Mouse (Mus musculus) kidney, embryonic 15.5 days (tissue): ENCODE measurements around the gene Clspn. TPM values are rescaled to one million over a fixed set of nuclear protein-coding genes. Genes with fewer than 3 reads are reported as not detected.

Experiments
- ATAC-seq: fragments of 200-750 bp; cut with Nextera tagmentation; replicated peaks from 2 replicates; pipeline ENCODE4 v1.8.0; 2017; ENCODE audit warnings: moderate TSS enrichment; ENCODE audit not compliant: low FRiP score
- H3K27ac ChIP-seq: fragments of 300-500 bp; sonication (generic); 2 replicates; pipeline ENCODE4 v1.5.1; 2015; ENCODE audit warnings: mild to moderate bottlenecking, inconsistent platforms
- H3K27me3 ChIP-seq: fragments of 300-500 bp; sonication (generic); 2 replicates; pipeline ENCODE4 v1.6.1; 2015; ENCODE audit warnings: inconsistent platforms
- H3K36me3 ChIP-seq: fragments of 300-500 bp; sonication (generic); 2 replicates; pipeline ENCODE4 v1.6.1; 2015; ENCODE audit warnings: inconsistent platforms
- H3K4me1 ChIP-seq: fragments of 300-500 bp; sonication (generic); 2 replicates; pipeline ENCODE4 v1.6.1; 2015; ENCODE audit warnings: inconsistent platforms
- H3K4me2 ChIP-seq: fragments of 300-500 bp; sonication (generic); 2 replicates; pipeline ENCODE4 v1.6.1; 2015; ENCODE audit warnings: moderate library complexity, mild to moderate bottlenecking, inconsistent platforms
- H3K4me3 ChIP-seq: fragments of 300-500 bp; sonication (generic); replicated peaks from 2 replicates; pipeline ENCODE4 v1.5.1; 2015; ENCODE audit warnings: mild to moderate bottlenecking, inconsistent platforms
- H3K9ac ChIP-seq: fragments of 300-500 bp; sonication (generic); 2 replicates; pipeline ENCODE4 v1.6.1; 2015; ENCODE audit warnings: mild to moderate bottlenecking, inconsistent platforms
- H3K9me3 ChIP-seq: fragments of 300-500 bp; sonication (generic); replicated peaks from 2 replicates; pipeline ENCODE4 v1.6.1; 2016; ENCODE audit warnings: inconsistent platforms
- WGBS: fragments of 180-500 bp; shearing (Covaris S2); methylation state at CpG from one replicate; pipeline ENCODE4 v1.1.7; 2015; ENCODE audit warnings: mixed read lengths; 5-methylcytosine and 5-hydroxymethylcytosine counted together
- polyA plus RNA-seq: library from polyadenylated mRNA; unstranded; fragments of >200 nt; fragmentation: Nextera tagmentation; extraction: Ambion mirVana; gene quantifications from 2 replicates; pipeline ENCODE4 v1.2.1, GENCODE M21; 2015

The Clspn gene
- polyA plus RNA-seq, 1 experiment from 2014 or later: 39.2 TPM

DNA sequence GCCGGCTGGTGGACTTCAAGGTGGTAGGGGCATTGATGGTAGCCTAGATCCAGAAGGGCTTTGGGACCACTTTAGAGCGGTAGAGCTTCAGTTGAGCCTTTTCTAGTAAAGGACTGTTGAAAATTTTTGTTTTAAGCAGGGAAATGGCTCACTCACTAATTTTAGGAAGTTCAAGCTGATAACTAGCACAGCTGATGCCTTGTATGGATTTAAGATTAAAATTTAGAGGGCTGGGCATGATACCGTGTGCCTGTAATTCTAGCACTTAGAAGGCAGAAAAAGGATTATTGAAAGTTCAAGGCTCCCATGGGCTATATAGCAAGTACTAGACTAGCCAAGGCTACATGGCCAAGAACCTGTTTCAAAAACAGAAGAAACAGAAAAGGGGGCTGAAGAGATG lies 13.0 kb downstream of the Clspn start:
- 92% methylated on average over 3 of the region's 3 CpGs for WGBS
- peaks cover 93% of the 10 kb centered on the region for H3K36me3 ChIP-seq
- H3K27me3 ChIP-seq: no peaks in the 10 kb centered on the region
- no peak overlapping the region for H3K4me2 ChIP-seq
- no peak overlapping the region for H3K9ac ChIP-seq
- H3K9me3 ChIP-seq: no peaks in the 10 kb centered on the region
- H3K27ac ChIP-seq: no peak overlapping the region
- H3K4me1 ChIP-seq: no peaks in the 10 kb centered on the region
- H3K4me3 ChIP-seq: no peak overlapping the region
- no peak for ATAC-seq

DNA sequence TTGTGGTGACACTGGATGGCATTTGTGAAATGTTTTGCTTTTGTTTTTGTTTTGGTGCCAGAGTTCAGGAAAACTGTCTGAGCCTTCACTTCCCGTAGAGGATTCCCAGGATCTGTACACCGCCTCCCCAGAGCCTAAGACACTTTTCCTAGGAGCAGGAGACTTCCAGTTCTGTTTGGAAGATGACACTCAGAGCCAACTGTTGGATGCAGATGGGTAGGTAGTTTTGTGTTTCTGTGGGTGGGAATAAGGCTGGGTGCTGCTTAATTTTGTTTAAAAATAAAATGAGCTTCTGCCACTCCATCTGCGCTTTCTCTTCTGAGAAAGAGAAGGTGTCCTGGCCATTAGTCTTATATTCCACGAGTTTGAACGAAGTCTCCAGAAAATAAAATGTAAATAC lies 19.5 kb downstream of the Clspn start:
- 94% methylated on average over 5 of the region's 5 CpGs for WGBS
- no peak overlapping the region for H3K27ac ChIP-seq
- H3K9me3 ChIP-seq: no peaks in the 10 kb centered on the region
- peaks cover 100% of the 10 kb centered on the region for H3K36me3 ChIP-seq
- no peak overlapping the region for H3K4me2 ChIP-seq
- ATAC-seq: no peak
- no peak overlapping the region for H3K9ac ChIP-seq
- H3K4me3 ChIP-seq: no peak overlapping the region
- H3K4me1 ChIP-seq: no peaks in the 10 kb centered on the region
- no peaks in the 10 kb centered on the region for H3K27me3 ChIP-seq

DNA sequence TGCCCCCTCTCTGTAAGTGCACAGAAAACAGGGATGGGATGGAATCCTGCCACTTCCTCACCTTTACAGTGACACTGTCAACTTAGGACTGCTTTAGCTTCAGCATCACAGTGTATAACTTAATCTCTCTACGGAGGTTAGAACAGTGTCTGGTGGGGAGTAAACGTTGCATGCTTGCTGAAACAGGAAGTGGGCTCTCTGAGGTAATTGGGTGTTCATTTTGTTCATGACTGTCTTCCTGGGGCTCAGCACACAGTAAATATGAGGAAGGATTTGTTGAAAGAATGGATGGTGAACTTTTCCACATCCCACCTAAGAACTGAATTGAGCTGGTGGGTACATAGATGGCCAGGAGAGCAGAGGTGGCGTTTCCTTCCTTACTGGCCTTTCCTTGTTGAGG lies 21.2 kb downstream of the Clspn start:
- Histone ChIP-seq H3K27me3 (no peaks in the 10 kb centered on the region), H3K36me3 (peaks cover 99% of the 10 kb centered on the region), H3K4me2 (no peak overlapping the region), H3K27ac (no peak overlapping the region), H3K9me3 (no peaks in the 10 kb centered on the region), H3K9ac (no peak overlapping the region), H3K4me1 (no peaks in the 10 kb centered on the region), H3K4me3 (no peak overlapping the region)
- WGBS: 89% methylated on average over 3 of the region's 3 CpGs
- no peak for ATAC-seq

DNA sequence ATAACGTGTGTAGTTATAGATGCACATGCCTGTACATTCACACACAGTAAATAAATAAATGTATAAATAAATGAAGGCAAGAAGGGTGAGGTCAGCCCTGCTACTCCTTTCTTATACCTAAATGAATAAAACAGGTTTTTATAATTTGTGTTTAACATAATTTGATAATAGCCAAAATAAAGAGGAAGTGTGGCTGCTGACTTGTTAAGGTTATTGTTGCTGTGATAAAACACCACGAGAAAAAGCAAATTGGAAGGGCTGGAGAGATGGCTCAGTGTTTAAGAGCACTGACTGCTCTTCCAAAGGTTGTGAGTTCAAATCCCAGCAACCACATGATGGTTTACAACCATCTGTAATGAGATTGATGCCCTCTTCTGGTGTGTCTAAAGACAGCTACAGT lies 22.3 kb downstream of the Clspn start:
- Histone ChIP-seq H3K4me1 (no peaks in the 10 kb centered on the region), H3K9me3 (no peaks in the 10 kb centered on the region), H3K36me3 (peaks cover 98% of the 10 kb centered on the region), H3K27ac (no peak overlapping the region), H3K4me3 (no peak overlapping the region), H3K9ac (no peak overlapping the region), H3K27me3 (no peaks in the 10 kb centered on the region), H3K4me2 (no peak overlapping the region)
- 85% methylated on average over 2 of the region's 2 CpGs for WGBS
- ATAC-seq: no peak

DNA sequence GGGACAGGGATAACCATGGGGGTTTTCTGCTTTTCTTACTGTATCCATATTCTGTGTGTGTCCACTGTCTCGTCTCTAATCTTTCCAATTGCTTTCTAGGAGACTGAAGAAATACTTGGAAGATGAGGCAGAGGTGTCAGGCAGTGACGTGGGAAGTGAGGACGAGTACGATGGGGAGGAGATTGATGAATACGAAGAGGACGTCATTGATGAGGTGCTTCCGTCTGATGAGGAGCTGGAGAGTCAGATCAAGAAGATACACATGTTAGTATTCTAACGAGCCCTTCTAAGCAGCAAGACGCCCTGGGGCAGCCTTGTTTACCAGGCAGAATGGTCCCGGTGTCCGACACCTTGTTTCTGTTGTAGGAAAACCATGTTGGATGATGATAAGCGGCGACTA lies 29.0 kb downstream of the Clspn start:
- ATAC-seq: no peak
- Histone ChIP-seq H3K4me3 (no peak overlapping the region), H3K36me3 (peaks cover 87% of the 10 kb centered on the region), H3K27ac (no peak overlapping the region), H3K4me2 (no peak overlapping the region), H3K27me3 (no peaks in the 10 kb centered on the region), H3K4me1 (no peaks in the 10 kb centered on the region), H3K9ac (no peak overlapping the region), H3K9me3 (no peaks in the 10 kb centered on the region)
- WGBS: 96% methylated on average over 13 of the region's 13 CpGs

DNA sequence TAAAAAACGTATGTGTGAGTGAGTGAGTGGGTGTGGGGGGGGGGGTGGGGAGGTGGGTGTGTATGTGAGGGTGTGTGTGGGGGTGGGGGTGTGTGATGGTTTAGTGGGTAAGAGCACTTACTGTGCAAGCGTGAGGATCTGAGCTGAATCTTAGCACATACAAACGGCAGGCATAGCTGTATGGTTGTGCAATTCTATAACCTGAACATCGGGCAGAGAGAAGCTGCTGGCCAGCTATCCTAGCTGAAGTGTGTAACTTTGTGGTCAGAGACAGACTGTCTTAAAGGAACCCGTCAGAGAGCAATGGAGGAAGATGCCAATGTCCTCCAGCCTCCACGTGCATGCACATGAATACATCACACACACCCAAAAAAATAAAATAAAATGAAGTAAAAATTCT lies 35.3 kb downstream of the Clspn start:
- no peak for ATAC-seq
- WGBS: 85% methylated on average over 6 of the region's 6 CpGs
- no peaks in the 10 kb centered on the region for H3K9me3 ChIP-seq
- no peak overlapping the region for H3K4me3 ChIP-seq
- H3K9ac ChIP-seq: no peak overlapping the region
- H3K4me1 ChIP-seq: no peaks in the 10 kb centered on the region
- no peak overlapping the region for H3K4me2 ChIP-seq
- no peaks in the 10 kb centered on the region for H3K27me3 ChIP-seq
- no peak overlapping the region for H3K27ac ChIP-seq
- H3K36me3 ChIP-seq: peaks cover 66% of the 10 kb centered on the region

DNA sequence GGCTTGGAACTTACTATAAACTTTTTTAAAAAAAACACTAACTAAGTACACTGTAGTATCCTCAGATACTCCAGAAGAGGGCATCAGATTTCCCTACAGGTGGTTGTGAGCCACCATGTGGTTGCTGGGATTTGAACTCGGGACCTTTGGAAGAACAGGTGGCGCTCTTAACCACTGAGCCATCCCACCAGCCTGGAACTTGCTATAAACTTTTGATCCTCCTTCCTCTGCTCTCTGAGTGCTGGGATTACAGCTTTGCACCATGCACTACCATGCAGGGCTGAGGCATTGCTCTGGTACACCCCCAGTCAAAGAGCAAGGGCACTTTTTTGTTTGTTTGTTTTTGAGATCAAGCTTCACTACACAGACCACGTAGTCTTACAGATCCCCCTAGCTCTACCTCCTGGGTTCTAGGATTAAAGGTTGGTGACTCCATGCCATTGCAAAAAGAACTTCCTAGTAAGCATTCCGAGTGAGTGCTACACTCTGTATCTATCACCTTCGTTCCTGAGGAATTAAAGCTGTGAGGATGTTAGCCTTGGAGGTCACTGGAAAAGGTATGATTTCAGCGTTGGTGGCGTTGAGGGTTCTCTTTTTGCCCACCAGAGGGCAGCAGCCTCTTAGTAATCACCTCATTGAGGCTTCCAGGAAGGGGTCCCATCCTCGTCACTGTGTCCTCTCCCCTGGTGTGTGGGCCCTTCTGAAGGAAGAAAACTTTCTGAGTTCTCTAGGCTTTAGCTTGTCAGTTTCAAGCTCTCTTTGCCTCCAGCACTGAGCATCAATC lies 43.4 kb downstream of the Clspn start:
- WGBS: 32% methylated on average over 8 of the region's 8 CpGs
- no peaks in the 10 kb centered on the region for H3K36me3 ChIP-seq
- no peak for ATAC-seq

DNA sequence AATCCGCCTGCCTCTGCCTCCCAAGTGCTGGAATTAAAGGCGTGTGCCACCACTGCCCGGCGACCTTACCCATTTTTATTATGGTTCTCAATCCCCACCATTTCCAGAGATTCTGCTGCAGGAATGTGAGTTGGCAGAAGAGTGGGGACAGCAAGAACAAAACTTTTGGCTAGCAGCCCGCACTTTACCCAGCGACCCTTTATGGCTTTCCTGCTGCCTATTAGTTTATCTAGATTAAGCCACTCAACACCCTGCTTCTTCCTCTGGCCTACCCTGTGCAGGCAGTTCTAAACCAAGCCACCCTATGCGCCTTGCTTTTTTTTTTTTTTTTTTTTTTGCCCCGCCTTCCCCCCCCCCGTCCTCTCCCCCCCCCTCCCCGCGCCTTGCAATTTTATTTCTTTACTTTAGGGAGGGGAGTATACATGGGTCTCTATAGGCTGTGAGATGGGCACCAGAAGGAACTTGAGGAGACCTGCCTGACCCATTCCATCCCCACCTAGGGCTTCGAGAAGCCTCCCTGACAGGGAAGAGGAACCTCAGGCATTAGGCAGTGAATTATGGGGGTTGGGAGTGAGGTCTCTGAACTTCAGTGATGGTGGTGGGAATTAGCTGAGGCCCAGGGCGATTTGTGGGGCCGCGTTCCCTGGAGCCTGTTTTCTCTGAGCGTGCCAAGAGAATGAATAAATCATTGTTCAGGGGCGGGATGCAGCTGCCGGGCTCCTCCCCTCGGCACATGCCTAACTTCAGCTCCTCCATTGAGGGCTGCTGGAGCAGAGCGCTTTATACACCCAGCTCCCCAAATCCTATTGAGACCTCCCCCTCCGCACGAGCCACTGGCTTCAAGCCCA lies 45.1 kb downstream of the Clspn start:
- H3K4me3 ChIP-seq: peak overlapping the region; percentile 24; the same call in 1 of the 2 replicates
- WGBS: 21% methylated on average over 21 of the region's 22 CpGs
- H3K4me2 ChIP-seq: peak overlapping the region; percentile 56
- no peaks in the 10 kb centered on the region for H3K27me3 ChIP-seq
- H3K9me3 ChIP-seq: no peaks in the 10 kb centered on the region
- H3K4me1 ChIP-seq: peaks cover 16% of the 10 kb centered on the region
- no peak overlapping the region for H3K9ac ChIP-seq
- H3K36me3 ChIP-seq: no peaks in the 10 kb centered on the region
- peak; percentile 90 for ATAC-seq
- H3K27ac ChIP-seq: no peak overlapping the region

More for the DNA sequence above, 43.4 kb downstream of the Clspn start:
- Histone ChIP-seq H3K27ac (no peak overlapping the region), H3K9me3 (no peaks in the 10 kb centered on the region), H3K4me1 (peaks cover 16% of the 10 kb centered on the region), H3K4me3 (no peak overlapping the region), H3K9ac (no peak overlapping the region), H3K27me3 (no peaks in the 10 kb centered on the region), H3K4me2 (no peak overlapping the region)

DNA sequence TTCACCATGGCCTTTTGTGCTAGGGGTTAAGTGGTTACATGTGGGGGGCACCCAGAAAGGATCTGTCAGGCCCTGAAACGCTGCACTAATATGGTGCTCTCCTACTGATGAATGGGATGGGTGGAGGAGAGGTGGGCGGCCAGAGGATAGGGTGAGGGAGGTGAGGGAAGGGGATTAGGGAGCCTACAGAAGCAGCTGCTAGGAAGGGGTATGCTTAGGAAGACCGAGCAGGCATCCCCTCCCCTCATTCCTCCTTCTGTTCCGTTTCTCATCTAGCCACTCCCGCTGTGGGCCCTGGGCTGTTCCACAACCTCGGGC lies 45.7 kb downstream of the Clspn start:
- no peak overlapping the region for H3K9ac ChIP-seq
- WGBS: 6% methylated on average over 6 of the region's 6 CpGs
- H3K27me3 ChIP-seq: no peaks in the 10 kb centered on the region
- ATAC-seq: peak; percentile 31
- H3K4me1 ChIP-seq: peaks cover 16% of the 10 kb centered on the region
- peak overlapping the region; percentile 24; the same call in 1 of the 2 replicates for H3K4me3 ChIP-seq
- H3K9me3 ChIP-seq: no peaks in the 10 kb centered on the region
- no peaks in the 10 kb centered on the region for H3K36me3 ChIP-seq
- no peak overlapping the region for H3K27ac ChIP-seq
- peak overlapping the region; percentile 56 for H3K4me2 ChIP-seq

DNA sequence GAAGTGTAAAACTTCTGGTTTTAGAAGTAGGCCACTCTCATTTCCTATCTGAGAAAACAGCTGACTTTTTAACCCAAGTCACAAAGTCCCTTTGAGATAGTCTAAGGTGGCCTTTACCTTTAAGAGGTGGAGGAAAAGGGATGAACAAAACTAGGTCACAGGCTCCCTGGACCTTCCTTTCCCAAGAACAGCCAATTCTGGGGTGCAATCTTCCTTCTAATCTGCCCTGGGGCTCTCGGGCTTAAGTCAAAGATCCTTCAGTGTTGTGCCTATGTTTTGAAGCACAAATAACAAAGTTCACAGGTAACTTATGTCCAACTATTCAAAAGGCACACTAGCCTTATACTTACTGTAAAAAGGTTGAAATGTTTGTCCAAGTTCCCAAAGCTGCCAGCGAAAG lies 47.4 kb downstream of the Clspn start:
- H3K9me3 ChIP-seq: no peaks in the 10 kb centered on the region
- H3K36me3 ChIP-seq: no peaks in the 10 kb centered on the region
- H3K9ac ChIP-seq: no peak overlapping the region
- H3K27ac ChIP-seq: no peak overlapping the region
- no peak for ATAC-seq
- 83% methylated on average over 2 of the region's 2 CpGs for WGBS
- H3K4me2 ChIP-seq: no peak overlapping the region
- H3K27me3 ChIP-seq: no peaks in the 10 kb centered on the region
- H3K4me3 ChIP-seq: no peak overlapping the region
- peaks cover 16% of the 10 kb centered on the region for H3K4me1 ChIP-seq

DNA sequence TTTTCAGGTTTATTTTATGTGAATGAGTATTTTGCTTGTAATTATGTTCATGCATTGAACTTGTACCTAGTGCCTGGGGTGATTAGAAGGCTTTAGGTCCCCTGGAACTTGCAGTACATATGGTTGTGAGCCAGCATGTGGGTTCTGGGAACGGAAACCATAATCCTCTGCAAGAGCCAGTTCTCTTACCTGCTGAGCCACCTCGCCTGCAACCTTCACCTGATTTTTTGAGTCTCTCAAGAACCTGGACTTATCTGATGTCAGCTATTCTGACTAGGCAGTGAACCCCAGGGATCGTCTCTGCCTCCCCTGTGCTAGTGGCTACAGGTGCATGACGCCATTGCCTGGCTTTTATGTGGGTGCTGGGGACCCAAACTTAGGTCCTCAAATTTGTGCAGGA lies 49.0 kb downstream of the Clspn start:
- H3K9ac ChIP-seq: no peak overlapping the region
- ATAC-seq: no peak
- WGBS: 88% methylated on average over 4 of the region's 4 CpGs
- H3K27ac ChIP-seq: no peak overlapping the region
- no peak overlapping the region for H3K4me2 ChIP-seq
- no peak overlapping the region for H3K4me3 ChIP-seq
- H3K27me3 ChIP-seq: no peaks in the 10 kb centered on the region
- peaks cover 16% of the 10 kb centered on the region for H3K4me1 ChIP-seq
- H3K36me3 ChIP-seq: no peaks in the 10 kb centered on the region
- H3K9me3 ChIP-seq: no peaks in the 10 kb centered on the region

DNA sequence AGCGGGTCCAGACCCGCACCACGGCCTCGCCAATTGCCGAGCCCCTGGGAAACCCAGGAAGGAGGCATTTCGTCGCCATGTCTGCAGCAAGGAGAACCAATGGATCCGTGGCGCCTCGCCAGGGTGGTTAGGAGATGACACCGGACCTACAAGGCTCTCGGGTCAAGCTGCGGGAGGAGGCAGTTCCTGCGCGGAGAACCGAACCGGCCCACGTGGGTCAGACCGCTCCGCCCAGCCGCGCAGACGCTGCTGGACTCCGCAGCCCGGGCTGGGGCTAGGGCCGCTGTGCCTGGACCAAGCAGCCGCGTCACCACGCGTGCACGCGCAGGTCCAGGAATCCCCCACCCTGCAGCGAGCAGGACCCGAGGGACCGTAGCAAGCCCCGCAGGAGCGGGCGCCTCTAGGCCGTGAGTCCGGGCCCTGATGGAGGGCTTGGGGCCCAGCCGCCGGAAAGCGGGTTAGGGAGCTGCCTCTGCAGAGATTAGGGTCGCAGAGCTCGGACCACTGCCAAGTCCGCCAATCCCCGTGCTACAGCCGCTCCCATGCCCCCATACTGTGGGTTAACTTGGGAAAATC lies 53.0 kb downstream of the Clspn start, which contains the start of gene 5730409E04Rik:
5730409E04Rik (plus strand) TSS at position 213 of the 576 bp plus-strand sequence.
- H3K9me3 ChIP-seq: no peaks in the 10 kb centered on the region
- H3K36me3 ChIP-seq: peaks cover 9% of the 10 kb centered on the region; the same call in 1 of the 2 replicates
- H3K4me2 ChIP-seq: peak within 1 kb of the TSS; percentile 92
- peak within 1 kb of the TSS; percentile 54 for H3K4me3 ChIP-seq
- WGBS: under 1% methylated on average over 48 of the region's 48 CpGs
- H3K27me3 ChIP-seq: no peaks in the 10 kb centered on the region
- ATAC-seq: peak; percentile 88
- H3K27ac ChIP-seq: peak within 1 kb of the TSS; percentile 33
- peaks cover 3% of the 10 kb centered on the region; the same call in 1 of the 2 replicates for H3K4me1 ChIP-seq
- H3K9ac ChIP-seq: peak within 1 kb of the TSS; percentile 81
